Mouse (Mus musculus): ENCODE data around the gene Cfap97d1.
"Not testable (repeated sequence)": the region's sequence is repeated elsewhere in the genome, so short reads cannot be mapped to it uniquely, and the experiment has no call there.

- not testable (repeated sequence) for TF ChIP-seq CTCF (IDR thresholded peaks at IDR 0.05; ENCODE audit: extremely low read depth, insufficient read length, insufficient replicate concordance, low read depth, low read length); POLR2A (IDR thresholded peaks at IDR 0.05; ENCODE audit: low read depth, low read length)
Observed at GRCm38 (mm10) chr11:101985450-101985849, 1.4 kb downstream of the Cfap97d1 start.

Measured in small intestine, adult 2 months (tissue).